Mouse (Mus musculus): ENCODE results near the gene Otulin. TPM values are rescaled to one million over a fixed set of nuclear protein-coding genes. Genes with fewer than 3 reads are reported as not detected.

Otulin gene
- polyA plus RNA-seq, 1 experiment from 2014 or later = 26.2 TPM

GRCm38 (mm10) chr15:27647686-27648085 lies 17.2 kb upstream of the Otulin start:
- no peaks in the 10 kb centered on the region for H3K27me3 ChIP-seq (replicated peaks; ENCODE audit: insufficient read depth, low read length)
- no peak overlapping the region for H3K4me2 ChIP-seq (replicated peaks; ENCODE audit: low read depth, low read length)
- no peak overlapping the region for H3K9ac ChIP-seq (replicated peaks; ENCODE audit: low read depth)
- ATAC-seq (no peak), DNase-seq (ENCODE audit: low spot score) (peak; percentile 49)
- WGBS = 43% methylated on average over 3 of the region's 3 CpGs
- TF ChIP-seq EP300 (IDR thresholded peaks at IDR 0.05) = no peak
- peak; percentile 59 for TF ChIP-seq CTCF (IDR thresholded peaks at IDR 0.05)
- H3K9me3 ChIP-seq (ENCODE audit: low read length) = no peaks in the 10 kb centered on the region
- H3K4me1 ChIP-seq (ENCODE audit: insufficient read depth, low read depth, low read length) = no peaks in the 10 kb centered on the region
- no peak overlapping the region for H3K4me3 ChIP-seq (ENCODE audit: low read depth, low read length)
- H3K27ac ChIP-seq (ENCODE audit: low read length) = no peak overlapping the region
- H3K36me3 ChIP-seq (ENCODE audit: insufficient read depth, low read length) = no peaks in the 10 kb centered on the region

GRCm38 (mm10) chr15:27646665-27647064 lies 16.2 kb upstream of the Otulin start:
- 69% methylated on average over 8 of the region's 8 CpGs for WGBS
- Histone ChIP-seq H3K4me3 (ENCODE audit: low read depth, low read length) (no peak overlapping the region), H3K36me3 (ENCODE audit: insufficient read depth, low read length) (no peaks in the 10 kb centered on the region), H3K4me1 (ENCODE audit: insufficient read depth, low read depth, low read length) (no peaks in the 10 kb centered on the region), H3K4me2 (replicated peaks; ENCODE audit: low read depth, low read length) (no peak overlapping the region), H3K9ac (replicated peaks; ENCODE audit: low read depth) (no peak overlapping the region), H3K27ac (ENCODE audit: low read length) (no peak overlapping the region), H3K9me3 (ENCODE audit: low read length) (no peaks in the 10 kb centered on the region), H3K27me3 (replicated peaks; ENCODE audit: insufficient read depth, low read length) (no peaks in the 10 kb centered on the region)
- DNase-seq (ENCODE audit: low spot score) = peak; percentile 50
- TF ChIP-seq CTCF (IDR thresholded peaks at IDR 0.05) (no peak), EP300 (IDR thresholded peaks at IDR 0.05) (no peak)
- peak; percentile 72 for ATAC-seq

GRCm38 (mm10) chr15:27645250-27645649 lies 14.8 kb upstream of the Otulin start:
- DNase-seq (ENCODE audit: low spot score) (no peak), ATAC-seq (no peak)
- H3K4me3 ChIP-seq (ENCODE audit: low read depth, low read length) = no peak overlapping the region
- H3K4me2 ChIP-seq (replicated peaks; ENCODE audit: low read depth, low read length) = no peak overlapping the region
- no peak for TF ChIP-seq EP300 (IDR thresholded peaks at IDR 0.05)
- TF ChIP-seq CTCF (IDR thresholded peaks at IDR 0.05) = no peak
- no peaks in the 10 kb centered on the region for H3K27me3 ChIP-seq (replicated peaks; ENCODE audit: insufficient read depth, low read length)
- H3K9me3 ChIP-seq (ENCODE audit: low read length) = no peaks in the 10 kb centered on the region
- H3K36me3 ChIP-seq (ENCODE audit: insufficient read depth, low read length) = no peaks in the 10 kb centered on the region
- H3K9ac ChIP-seq (replicated peaks; ENCODE audit: low read depth) = no peak overlapping the region
- no peak overlapping the region for H3K27ac ChIP-seq (ENCODE audit: low read length)
- 75% methylated on average over 3 of the region's 3 CpGs for WGBS
- no peaks in the 10 kb centered on the region for H3K4me1 ChIP-seq (ENCODE audit: insufficient read depth, low read depth, low read length)

- H3K4me2 ChIP-seq (replicated peaks; ENCODE audit: low read depth, low read length) = no peak overlapping the region
- DNase-seq (ENCODE audit: low spot score) (peak; percentile 34), ATAC-seq (no peak)
- H3K27ac ChIP-seq (ENCODE audit: low read length) = no peak overlapping the region
- no peaks in the 10 kb centered on the region for H3K27me3 ChIP-seq (replicated peaks; ENCODE audit: insufficient read depth, low read length)
- TF ChIP-seq EP300 (IDR thresholded peaks at IDR 0.05) (no peak), CTCF (IDR thresholded peaks at IDR 0.05) (peak; percentile 78)
- no peak overlapping the region for H3K9ac ChIP-seq (replicated peaks; ENCODE audit: low read depth)
- H3K4me3 ChIP-seq (ENCODE audit: low read depth, low read length) = no peak overlapping the region
- 81% methylated on average over 3 of the region's 3 CpGs for whole genome bisulfite sequencing
- no peaks in the 10 kb centered on the region for H3K4me1 ChIP-seq (ENCODE audit: insufficient read depth, low read depth, low read length)
- H3K36me3 ChIP-seq (ENCODE audit: insufficient read depth, low read length) = no peaks in the 10 kb centered on the region
- no peaks in the 10 kb centered on the region for H3K9me3 ChIP-seq (ENCODE audit: low read length)
Observed at GRCm38 (mm10) chr15:27642895-27643294, 12.4 kb upstream of the Otulin start.

GRCm38 (mm10) chr15:27641171-27641570 lies 10.7 kb upstream of the Otulin start:
- TF ChIP-seq EP300 (IDR thresholded peaks at IDR 0.05) (no peak), CTCF (IDR thresholded peaks at IDR 0.05) (no peak)
- Histone ChIP-seq H3K27me3 (replicated peaks; ENCODE audit: insufficient read depth, low read length) (no peaks in the 10 kb centered on the region), H3K4me3 (ENCODE audit: low read depth, low read length) (no peak overlapping the region), H3K4me2 (replicated peaks; ENCODE audit: low read depth, low read length) (no peak overlapping the region), H3K27ac (ENCODE audit: low read length) (no peak overlapping the region), H3K9me3 (ENCODE audit: low read length) (no peaks in the 10 kb centered on the region), H3K36me3 (ENCODE audit: insufficient read depth, low read length) (no peaks in the 10 kb centered on the region), H3K9ac (replicated peaks; ENCODE audit: low read depth) (no peak overlapping the region), H3K4me1 (ENCODE audit: insufficient read depth, low read depth, low read length) (no peaks in the 10 kb centered on the region)
- no peak for ATAC-seq
- 41% methylated on average over 12 of the region's 12 CpGs for WGBS
- DNase-seq (ENCODE audit: low spot score) = no peak

GRCm38 (mm10) chr15:27633941-27634900 lies 3.7 kb upstream of the Otulin start:
- H3K27ac ChIP-seq (ENCODE audit: low read length) = no peak overlapping the region
- H3K27me3 ChIP-seq (replicated peaks; ENCODE audit: insufficient read depth, low read length) = no peaks in the 10 kb centered on the region
- peaks cover 6% of the 10 kb centered on the region; the same call in 1 of the 2 replicates for H3K4me1 ChIP-seq (ENCODE audit: insufficient read depth, low read depth, low read length)
- no peak overlapping the region for H3K9ac ChIP-seq (replicated peaks; ENCODE audit: low read depth)
- no peak overlapping the region for H3K4me3 ChIP-seq (ENCODE audit: low read depth, low read length)
- DNase-seq (ENCODE audit: low spot score) = no peak
- TF ChIP-seq EP300 (IDR thresholded peaks at IDR 0.05) (no peak), CTCF (IDR thresholded peaks at IDR 0.05) (no peak)
- H3K4me2 ChIP-seq (replicated peaks; ENCODE audit: low read depth, low read length) = no peak overlapping the region
- no peaks in the 10 kb centered on the region for H3K36me3 ChIP-seq (ENCODE audit: insufficient read depth, low read length)
- no peaks in the 10 kb centered on the region for H3K9me3 ChIP-seq (ENCODE audit: low read length)
- no peak for ATAC-seq
- WGBS = 70% methylated on average over 8 of the region's 8 CpGs

All from lung, postnatal 0 days (tissue).